Mouse (Mus musculus) WW6 (cell line): ENCODE results near the gene Gm4756.
"Not testable (repeated sequence)": the region's sequence is repeated elsewhere in the genome, so short reads cannot be mapped to it uniquely, and the experiment has no call there.

ENCODE experiments used
- DNase-seq: peaks from one replicate; pipeline ENCODE4 v3.0.0-alpha.2; 2013; ENCODE audit warnings: low read depth, low spot score

The Gm4756 gene

GRCm38 (mm10) chr12:72649611-72650330, at the start of gene Gm4756:
Gene Gm4756 (minus strand): TSS chr12:72649661.
- DNase-seq = no peak

- no peak for DNase-seq
Measured at GRCm38 (mm10) chr12:72694901-72695463, 45.5 kb upstream of the Gm4756 start.

- DNase-seq = no peak
Measured at GRCm38 (mm10) chr12:72694438-72694837, 45.0 kb upstream of the Gm4756 start.

- DNase-seq = no peak
Measured at GRCm38 (mm10) chr12:72693895-72694294, 44.4 kb upstream of the Gm4756 start.

- peak; percentile 68 for DNase-seq
Measured at GRCm38 (mm10) chr12:72688281-72688680, 38.8 kb upstream of the Gm4756 start.

GRCm38 (mm10) chr12:72687741-72688140, 38.3 kb upstream of the Gm4756 start:
- not testable (repeated sequence) for DNase-seq

GRCm38 (mm10) chr12:72686566-72686965, 37.1 kb upstream of the Gm4756 start:
- DNase-seq = not testable (repeated sequence)

GRCm38 (mm10) chr12:72683612-72684011, 34.2 kb upstream of the Gm4756 start:
- DNase-seq = no peak

- no peak for DNase-seq
Measured at GRCm38 (mm10) chr12:72682511-72683282, 33.2 kb upstream of the Gm4756 start.

- DNase-seq = no peak
Measured at GRCm38 (mm10) chr12:72681919-72682318, 32.5 kb upstream of the Gm4756 start.

GRCm38 (mm10) chr12:72679635-72680034, 30.2 kb upstream of the Gm4756 start:
- DNase-seq = no peak

GRCm38 (mm10) chr12:72674820-72675219, 25.4 kb upstream of the Gm4756 start:
- DNase-seq = no peak

- DNase-seq = no peak
Measured at GRCm38 (mm10) chr12:72674079-72674797, 24.8 kb upstream of the Gm4756 start.

- DNase-seq = no peak
Measured at GRCm38 (mm10) chr12:72671516-72672135, 22.2 kb upstream of the Gm4756 start.

GRCm38 (mm10) chr12:72670921-72671320, 21.5 kb upstream of the Gm4756 start:
- DNase-seq = no peak

- DNase-seq = no peak
Measured at GRCm38 (mm10) chr12:72667868-72668469, 18.5 kb upstream of the Gm4756 start.

GRCm38 (mm10) chr12:72666015-72666414, 16.6 kb upstream of the Gm4756 start:
- no peak for DNase-seq

- no peak for DNase-seq
Measured at GRCm38 (mm10) chr12:72664735-72665337, 15.4 kb upstream of the Gm4756 start, which contains the start of gene Dhrs7. Gene Dhrs7 (minus strand): TSS chr12:72664909.

GRCm38 (mm10) chr12:72664020-72664734, 14.7 kb upstream of the Gm4756 start:
- no peak for DNase-seq

- DNase-seq = no peak
Measured at GRCm38 (mm10) chr12:72655775-72656174, 6.3 kb upstream of the Gm4756 start.
